Mouse (Mus musculus): ENCODE results near the gene Ankrd40. TPM values are rescaled to one million over a fixed set of nuclear protein-coding genes. Genes with fewer than 3 reads are reported as not detected.

Gene Ankrd40
- total RNA-seq, 1 experiment from 2014 or later: 70.8 TPM

DNA sequence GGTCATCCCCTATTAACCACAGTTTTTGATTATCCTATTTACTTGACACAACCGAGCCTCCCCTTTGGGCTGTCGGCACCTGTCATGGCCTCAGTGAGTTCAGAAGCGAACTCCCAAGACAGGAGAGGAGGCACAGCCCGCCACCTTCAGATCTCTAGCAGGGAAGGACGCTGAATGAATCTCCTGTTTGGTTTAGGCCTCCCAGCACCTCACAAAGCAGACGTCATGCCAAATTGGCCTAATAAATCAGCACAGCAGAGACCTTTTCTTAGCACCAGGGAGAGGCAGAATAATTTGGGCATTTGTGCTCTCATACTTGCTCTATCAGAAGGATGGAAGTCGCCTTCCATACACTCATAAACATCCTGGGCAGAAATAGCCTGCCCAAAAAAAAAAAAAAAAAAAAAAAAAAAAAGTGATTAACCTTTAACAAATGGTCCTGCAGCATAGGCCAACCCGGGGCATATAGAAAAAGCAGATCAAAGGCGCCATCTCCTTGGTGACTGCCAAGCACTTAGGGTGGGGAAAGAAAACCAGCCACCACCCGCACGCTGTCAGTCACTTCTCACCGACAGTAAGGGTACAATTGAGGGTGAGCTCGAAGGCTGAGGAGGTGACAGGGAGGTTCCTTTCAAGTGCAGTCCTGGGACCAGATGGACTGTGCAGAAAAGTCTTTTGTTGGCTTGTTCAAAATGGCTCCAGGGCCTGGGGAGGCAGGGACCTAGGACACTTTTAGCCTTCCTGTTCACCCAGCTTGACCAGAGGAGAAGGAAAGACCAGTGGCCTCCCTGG lies 14.5 kb downstream of the Ankrd40 start:
- ATAC-seq (replicated peaks in 1 of 2; ENCODE audit: insufficient read depth in 1 of 2, low FRiP score in 2 of 2, low TSS enrichment in 1 of 2, low read depth in 1 of 2, poor library complexity in 2 of 2, severe bottlenecking in 2 of 2): no peak

DNA sequence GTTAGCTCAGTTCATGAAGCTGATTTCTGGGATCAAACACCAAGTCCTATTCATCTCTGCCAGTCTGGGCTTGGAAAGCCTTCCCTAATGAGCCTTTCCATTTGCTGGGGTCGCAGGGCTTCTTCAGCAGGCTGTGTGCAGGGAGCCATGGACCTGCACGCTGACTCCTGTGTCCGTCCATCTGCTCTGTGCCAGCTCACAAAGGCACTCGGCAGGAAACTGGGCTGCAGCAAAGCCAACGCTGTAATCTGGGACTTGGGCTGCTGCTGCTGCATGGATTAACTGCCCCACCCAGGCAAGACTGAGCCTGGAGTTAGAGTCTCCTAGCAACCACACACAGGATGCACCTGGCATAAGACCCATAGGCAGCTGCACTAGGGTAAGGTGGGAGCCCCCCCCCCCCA lies 16.2 kb downstream of the Ankrd40 start:
- ATAC-seq (replicated peaks in 1 of 2; ENCODE audit: insufficient read depth in 1 of 2, low FRiP score in 2 of 2, low TSS enrichment in 1 of 2, low read depth in 1 of 2, poor library complexity in 2 of 2, severe bottlenecking in 2 of 2): no peak

DNA sequence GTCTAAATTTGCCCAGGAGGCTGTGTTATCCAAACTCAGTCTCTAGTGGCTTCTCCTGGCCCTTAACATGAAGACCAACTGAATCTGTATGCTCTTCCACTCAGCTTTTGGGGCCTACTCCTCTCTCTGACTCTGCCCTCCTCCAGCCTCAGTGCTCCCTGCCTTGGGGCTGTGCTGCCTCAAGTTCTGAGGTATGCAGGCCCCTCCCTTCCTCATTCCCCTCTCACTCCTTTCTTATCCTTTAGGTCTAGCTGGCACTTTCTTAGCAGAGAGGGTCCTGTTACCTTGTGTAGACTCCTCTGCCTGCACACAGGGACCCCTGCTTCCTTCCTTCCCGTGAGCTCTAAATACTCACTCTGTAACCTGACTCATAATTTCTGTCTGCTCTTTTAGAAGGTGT lies 16.7 kb downstream of the Ankrd40 start:
- no peak for ATAC-seq (replicated peaks in 1 of 2; ENCODE audit: insufficient read depth in 1 of 2, low FRiP score in 2 of 2, low TSS enrichment in 1 of 2, low read depth in 1 of 2, poor library complexity in 2 of 2, severe bottlenecking in 2 of 2)

DNA sequence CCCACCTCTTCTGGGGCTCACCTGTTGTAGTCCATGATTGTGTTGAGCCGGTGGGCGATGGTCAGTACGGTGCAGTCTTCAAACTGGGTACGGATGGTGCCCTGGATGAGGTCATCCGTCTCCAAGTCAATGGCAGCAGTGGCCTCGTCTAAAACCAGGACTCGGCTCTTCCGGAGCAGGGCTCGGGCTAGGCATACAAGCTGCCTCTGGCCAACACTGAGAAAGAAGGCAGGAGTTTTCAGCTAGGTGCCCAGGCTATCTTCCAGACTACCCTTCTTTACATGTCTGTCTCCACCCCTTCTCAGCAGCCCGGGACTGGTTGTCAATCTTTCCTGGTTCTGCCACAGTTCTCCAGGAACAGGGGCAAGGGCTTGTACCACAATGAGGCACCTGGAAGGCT lies 18.1 kb downstream of the Ankrd40 start:
- ATAC-seq (replicated peaks in 1 of 2; ENCODE audit: insufficient read depth in 1 of 2, low FRiP score in 2 of 2, low TSS enrichment in 1 of 2, low read depth in 1 of 2, poor library complexity in 2 of 2, severe bottlenecking in 2 of 2): no peak

DNA sequence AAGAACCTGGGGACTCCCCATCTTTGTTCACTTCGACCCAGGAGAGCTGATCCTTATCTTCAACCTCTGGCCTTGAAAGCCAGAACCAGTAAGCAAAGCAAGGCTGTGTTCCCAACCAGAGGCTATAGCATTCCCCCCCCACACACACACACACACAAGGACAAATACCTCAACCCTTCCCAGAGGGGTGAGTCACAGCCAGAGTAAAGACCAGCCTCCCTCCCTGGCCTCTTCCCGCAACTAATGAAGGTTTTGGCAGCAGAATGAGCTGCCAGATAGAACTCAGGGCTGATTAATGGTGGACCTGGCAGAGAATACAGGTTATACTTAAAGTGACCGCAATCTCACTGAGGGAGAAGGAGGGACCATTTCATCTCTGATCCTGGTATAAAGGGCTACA lies 18.8 kb downstream of the Ankrd40 start:
- no peak for ATAC-seq (replicated peaks in 1 of 2; ENCODE audit: insufficient read depth in 1 of 2, low FRiP score in 2 of 2, low TSS enrichment in 1 of 2, low read depth in 1 of 2, poor library complexity in 2 of 2, severe bottlenecking in 2 of 2)

DNA sequence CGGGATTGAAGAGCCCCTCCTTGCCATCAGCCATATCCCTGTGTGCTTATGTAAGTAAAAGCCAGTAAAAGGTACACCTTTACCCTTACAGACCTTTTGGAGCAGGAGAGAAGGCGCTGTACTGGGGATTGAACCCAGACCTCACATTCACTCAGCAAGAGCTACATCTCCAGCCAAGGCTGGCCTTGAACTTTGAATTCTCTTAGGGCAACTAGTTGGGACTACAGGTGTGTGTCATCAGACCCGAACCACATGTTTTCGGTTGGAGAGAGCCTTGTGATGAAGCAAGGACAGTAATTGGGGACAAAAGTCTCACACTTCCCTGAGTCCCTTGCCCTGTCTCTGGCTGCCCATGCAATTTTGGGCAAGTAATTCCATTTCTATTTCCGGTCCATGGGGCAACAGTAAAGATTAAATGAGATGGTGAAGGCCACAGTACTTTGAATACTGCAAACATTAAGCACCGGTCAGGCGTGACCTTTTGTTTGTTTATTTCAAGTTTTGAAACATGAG lies 19.3 kb downstream of the Ankrd40 start:
- no peak for ATAC-seq (replicated peaks in 1 of 2; ENCODE audit: insufficient read depth in 1 of 2, low FRiP score in 2 of 2, low TSS enrichment in 1 of 2, low read depth in 1 of 2, poor library complexity in 2 of 2, severe bottlenecking in 2 of 2)

DNA sequence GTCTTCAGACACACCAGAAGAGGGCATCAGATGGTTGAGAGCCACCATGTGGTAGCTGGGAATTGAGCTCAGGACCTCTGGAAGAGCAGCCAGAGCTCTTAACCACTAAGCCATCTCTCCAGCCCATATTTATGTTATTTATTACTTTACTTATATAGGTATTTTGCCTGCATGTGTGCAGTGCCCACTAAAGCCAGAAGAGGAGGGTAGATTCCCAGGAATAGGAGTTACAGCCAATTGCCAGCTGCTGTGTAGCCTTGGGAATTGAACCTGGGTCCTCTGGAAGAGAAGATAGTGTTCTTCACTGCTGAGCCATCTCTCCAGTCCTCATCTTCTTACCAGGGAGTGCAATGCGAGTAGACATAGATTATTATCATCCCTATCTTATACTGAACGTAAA lies 22.0 kb downstream of the Ankrd40 start:
- ATAC-seq (replicated peaks in 1 of 2; ENCODE audit: insufficient read depth in 1 of 2, low FRiP score in 2 of 2, low TSS enrichment in 1 of 2, low read depth in 1 of 2, poor library complexity in 2 of 2, severe bottlenecking in 2 of 2): no peak

DNA sequence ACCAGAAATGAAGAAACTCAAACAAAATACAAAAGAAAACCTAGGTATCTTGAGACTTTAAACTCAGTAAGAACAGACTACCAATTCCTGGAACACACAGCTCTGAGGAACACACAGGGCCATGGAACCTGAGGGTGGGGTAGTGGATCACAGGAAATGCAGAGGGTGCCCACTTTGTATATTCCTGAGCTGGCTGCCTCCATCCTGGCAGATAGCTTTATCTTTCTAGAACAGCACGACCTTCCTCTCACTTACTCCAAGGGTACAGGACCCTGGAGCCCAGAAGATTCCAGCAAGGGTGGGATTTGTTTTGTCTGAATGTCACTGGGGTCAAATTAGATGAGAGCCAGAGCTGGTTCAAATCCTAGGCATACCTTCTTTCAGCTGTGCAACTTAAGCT lies 22.5 kb downstream of the Ankrd40 start:
- no peak for ATAC-seq (replicated peaks in 1 of 2; ENCODE audit: insufficient read depth in 1 of 2, low FRiP score in 2 of 2, low TSS enrichment in 1 of 2, low read depth in 1 of 2, poor library complexity in 2 of 2, severe bottlenecking in 2 of 2)

DNA sequence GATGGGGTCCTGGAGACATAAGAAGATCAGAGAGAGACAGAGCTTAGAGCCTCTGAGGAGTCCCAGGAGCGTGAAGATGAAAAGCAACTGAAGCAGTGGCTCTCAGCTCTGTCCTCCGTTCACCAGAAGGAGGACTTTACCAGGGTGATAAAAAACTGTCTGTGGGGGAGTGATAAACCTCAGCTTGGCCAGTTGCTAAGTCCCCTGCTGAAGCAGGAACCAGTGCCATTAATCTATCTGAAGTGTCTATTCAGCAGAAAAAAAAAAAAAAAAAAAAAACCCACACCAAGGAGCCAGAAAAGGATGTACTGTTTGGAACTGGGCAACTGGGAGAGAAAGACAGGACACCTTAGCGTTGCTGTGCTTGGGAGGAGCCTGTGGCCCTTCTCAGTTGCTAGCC lies 23.3 kb downstream of the Ankrd40 start:
- ATAC-seq (replicated peaks in 1 of 2; ENCODE audit: insufficient read depth in 1 of 2, low FRiP score in 2 of 2, low TSS enrichment in 1 of 2, low read depth in 1 of 2, poor library complexity in 2 of 2, severe bottlenecking in 2 of 2): peak in 1 of 2 experiments; percentile 14; a peak in 1 of 4 replicates

DNA sequence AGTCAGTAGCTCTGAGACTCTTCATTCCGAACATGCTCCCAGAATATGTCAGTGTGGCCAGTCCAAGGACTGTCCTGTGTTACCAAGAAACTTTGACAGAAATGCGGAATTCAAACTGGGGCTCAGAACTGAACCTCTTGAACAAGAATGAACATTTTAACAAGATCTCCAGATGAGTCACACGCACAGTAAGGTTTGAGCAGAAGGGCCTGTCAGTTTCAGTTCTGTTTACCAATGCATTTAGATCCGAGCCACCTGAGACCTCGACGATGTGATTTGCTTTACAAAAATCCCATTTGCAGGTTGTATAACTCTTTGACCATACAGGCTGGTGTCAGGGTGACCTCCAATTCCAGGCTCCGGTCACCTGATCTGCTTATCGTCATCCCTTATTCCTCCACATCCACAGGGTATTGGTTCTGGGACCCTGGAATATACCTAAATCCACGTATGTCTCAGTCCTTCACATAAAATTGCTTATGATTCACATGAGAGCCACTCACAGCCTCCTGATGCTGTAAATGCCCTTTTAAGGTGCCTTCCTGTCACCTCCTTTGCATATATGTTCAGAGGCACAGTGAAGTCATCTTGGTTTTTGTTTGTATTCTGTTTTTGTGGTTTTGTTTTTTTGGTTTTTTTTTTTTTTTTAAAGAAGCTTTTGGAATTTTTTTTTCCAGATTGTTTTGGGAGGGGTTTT lies 27.9 kb downstream of the Ankrd40 start:
- ATAC-seq (replicated peaks in 1 of 2; ENCODE audit: insufficient read depth in 1 of 2, low FRiP score in 2 of 2, low TSS enrichment in 1 of 2, low read depth in 1 of 2, poor library complexity in 2 of 2, severe bottlenecking in 2 of 2): no peak

DNA sequence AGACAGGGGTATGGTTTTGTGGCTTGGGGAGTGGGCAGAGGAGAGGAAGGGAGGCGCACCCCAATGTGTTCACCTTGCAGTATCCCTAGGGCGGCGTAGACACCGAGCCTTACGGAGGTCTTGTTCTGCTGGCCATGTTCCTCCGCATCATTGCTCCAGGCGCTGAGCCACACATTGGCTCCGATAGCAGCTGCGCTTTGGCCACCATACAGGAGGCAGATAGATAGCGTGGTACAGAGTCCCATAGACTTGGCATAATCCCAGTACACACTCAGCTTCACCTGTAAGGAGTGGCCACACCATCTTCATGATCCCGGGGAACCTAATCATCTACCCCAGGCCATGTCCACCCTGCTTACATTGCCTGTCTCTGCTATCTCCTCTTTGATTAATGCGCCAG lies 31.4 kb downstream of the Ankrd40 start:
- no peak for ATAC-seq (replicated peaks in 1 of 2; ENCODE audit: insufficient read depth in 1 of 2, low FRiP score in 2 of 2, low TSS enrichment in 1 of 2, low read depth in 1 of 2, poor library complexity in 2 of 2, severe bottlenecking in 2 of 2)

DNA sequence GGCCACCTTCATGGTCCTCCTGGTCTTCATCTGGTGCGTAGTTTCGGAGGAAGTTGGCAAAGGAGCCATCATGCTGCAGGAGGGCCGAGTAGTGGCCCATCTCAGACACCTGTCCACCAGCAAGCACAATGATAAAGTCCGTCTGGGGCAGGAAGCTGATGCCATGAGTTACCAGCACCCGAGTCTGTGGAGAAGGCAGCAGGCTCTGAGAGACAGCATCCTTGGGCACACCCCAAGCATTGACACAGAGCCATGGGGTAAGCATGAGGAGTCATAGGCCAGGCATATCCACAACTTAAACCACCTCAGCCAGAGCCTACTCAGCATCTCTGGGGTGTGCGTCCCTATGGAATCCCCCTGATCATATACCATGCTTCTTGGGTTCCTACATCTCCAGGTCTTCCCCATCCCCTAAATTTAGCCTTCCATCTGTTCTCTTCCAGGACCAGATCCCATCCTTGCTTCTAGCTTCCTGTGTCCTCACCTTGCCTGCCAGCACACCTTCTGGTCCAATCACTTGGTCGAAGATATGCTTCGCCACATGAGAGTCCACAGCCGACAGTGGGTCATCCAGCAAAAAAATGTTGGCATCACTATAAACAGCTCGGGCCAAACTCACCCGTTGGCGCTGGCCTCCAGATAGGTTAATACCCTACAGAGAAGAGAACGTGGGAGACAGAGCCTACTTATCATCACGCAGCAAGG lies 33.5 kb downstream of the Ankrd40 start:
- ATAC-seq (replicated peaks in 1 of 2; ENCODE audit: insufficient read depth in 1 of 2, low FRiP score in 2 of 2, low TSS enrichment in 1 of 2, low read depth in 1 of 2, poor library complexity in 2 of 2, severe bottlenecking in 2 of 2): no peak

DNA sequence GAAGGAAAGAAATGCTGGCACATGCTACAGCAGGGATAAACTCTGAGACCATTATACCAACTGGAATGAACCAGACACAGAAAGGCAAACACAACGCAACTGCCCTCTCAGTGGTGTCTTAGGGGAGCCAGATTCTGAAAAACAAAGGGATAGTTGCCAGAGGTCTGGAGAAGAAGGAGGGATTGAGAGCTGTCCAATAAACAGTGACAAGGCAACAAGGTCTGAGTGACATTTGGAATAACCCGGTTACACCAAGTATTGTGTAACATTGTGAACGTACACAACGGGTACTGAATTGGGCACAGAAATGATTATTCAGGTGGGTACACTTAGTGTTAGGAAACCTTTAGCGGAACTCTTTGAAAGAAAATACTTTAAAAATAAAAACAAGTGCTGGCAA lies 34.3 kb downstream of the Ankrd40 start:
- ATAC-seq (replicated peaks in 1 of 2; ENCODE audit: insufficient read depth in 1 of 2, low FRiP score in 2 of 2, low TSS enrichment in 1 of 2, low read depth in 1 of 2, poor library complexity in 2 of 2, severe bottlenecking in 2 of 2): no peak

DNA sequence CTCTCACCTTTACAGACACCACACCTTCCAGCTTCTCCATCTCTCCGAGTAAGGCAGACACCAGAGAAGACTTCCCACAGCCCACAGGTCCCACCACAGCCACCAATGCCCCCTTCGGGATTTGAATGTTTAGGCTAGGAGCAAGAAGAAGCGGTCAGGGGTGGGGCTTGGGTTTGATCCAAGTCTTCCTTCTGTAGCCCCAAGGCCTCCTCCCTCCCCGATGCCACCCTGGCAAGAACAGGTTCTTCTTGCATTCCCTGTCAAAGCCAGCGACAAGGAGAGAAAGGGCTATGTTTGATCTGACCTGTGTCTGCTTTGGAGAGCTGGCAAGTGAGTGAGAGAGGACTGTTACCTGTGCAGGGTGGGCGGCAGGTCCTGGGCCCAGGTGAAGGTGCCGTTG lies 35.9 kb downstream of the Ankrd40 start:
- ATAC-seq (replicated peaks in 1 of 2; ENCODE audit: insufficient read depth in 1 of 2, low FRiP score in 2 of 2, low TSS enrichment in 1 of 2, low read depth in 1 of 2, poor library complexity in 2 of 2, severe bottlenecking in 2 of 2): no peak

DNA sequence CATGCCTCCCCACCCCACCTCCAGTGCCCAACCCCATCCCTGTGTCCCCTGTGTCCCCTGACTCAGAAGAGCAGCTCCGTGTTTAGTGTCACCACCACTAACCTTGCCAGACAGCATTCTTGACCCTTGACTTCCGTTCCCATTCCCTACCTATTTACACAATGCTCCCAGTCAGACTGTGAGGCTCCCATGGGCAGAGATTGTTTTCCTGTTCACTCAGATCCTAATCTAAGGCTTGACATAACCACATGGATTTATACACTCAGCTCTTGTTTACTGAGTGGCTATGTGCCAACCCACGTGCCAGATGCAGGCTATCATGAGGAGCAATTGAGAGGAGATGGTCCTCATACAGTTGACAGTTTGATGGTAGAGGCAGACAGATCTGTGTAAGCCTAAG lies 37.5 kb downstream of the Ankrd40 start:
- no peak for ATAC-seq (replicated peaks in 1 of 2; ENCODE audit: insufficient read depth in 1 of 2, low FRiP score in 2 of 2, low TSS enrichment in 1 of 2, low read depth in 1 of 2, poor library complexity in 2 of 2, severe bottlenecking in 2 of 2)

DNA sequence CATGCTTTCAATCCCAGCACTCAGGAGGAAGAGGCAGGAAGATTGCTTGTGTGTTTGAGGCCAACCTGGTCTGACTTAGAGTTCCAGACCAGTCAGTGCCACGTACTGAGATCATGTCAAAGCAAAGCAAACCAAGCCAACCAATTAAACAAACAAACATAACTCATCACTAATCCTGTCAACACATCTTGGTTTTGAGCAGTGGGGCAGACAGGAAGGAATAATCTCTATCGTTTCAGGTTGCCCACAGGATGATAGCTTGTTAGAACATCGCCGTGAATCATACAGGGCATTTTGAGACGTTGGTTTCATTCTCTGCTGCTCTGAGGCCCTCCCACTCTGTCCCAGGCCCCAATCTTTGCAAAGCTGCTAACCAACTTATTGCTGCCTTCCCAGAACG lies 42.2 kb downstream of the Ankrd40 start:
- ATAC-seq (replicated peaks in 1 of 2; ENCODE audit: insufficient read depth in 1 of 2, low FRiP score in 2 of 2, low TSS enrichment in 1 of 2, low read depth in 1 of 2, poor library complexity in 2 of 2, severe bottlenecking in 2 of 2): no peak

DNA sequence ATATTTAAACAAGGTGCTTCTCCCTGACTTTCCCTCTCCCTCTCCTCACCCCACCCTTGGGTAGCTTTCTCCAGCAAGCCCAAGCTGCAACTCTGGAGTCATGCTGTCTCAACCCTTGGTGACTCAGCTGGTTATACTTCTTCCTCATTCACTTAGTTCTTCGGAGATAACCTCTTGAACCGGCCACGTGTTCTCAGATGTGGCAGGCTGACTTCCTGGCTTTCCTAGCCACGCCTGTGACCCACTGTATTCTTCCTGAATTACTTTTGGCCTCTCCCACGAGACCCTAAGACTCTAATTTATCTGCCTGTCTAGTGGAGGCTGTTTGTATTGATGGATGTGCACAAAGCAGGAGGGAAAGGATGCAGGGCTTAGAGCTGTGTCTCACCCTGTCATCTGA lies 43.0 kb downstream of the Ankrd40 start:
- peak; percentile 84 to 94 for ATAC-seq (replicated peaks in 1 of 2; ENCODE audit: insufficient read depth in 1 of 2, low FRiP score in 2 of 2, low TSS enrichment in 1 of 2, low read depth in 1 of 2, poor library complexity in 2 of 2, severe bottlenecking in 2 of 2)

DNA sequence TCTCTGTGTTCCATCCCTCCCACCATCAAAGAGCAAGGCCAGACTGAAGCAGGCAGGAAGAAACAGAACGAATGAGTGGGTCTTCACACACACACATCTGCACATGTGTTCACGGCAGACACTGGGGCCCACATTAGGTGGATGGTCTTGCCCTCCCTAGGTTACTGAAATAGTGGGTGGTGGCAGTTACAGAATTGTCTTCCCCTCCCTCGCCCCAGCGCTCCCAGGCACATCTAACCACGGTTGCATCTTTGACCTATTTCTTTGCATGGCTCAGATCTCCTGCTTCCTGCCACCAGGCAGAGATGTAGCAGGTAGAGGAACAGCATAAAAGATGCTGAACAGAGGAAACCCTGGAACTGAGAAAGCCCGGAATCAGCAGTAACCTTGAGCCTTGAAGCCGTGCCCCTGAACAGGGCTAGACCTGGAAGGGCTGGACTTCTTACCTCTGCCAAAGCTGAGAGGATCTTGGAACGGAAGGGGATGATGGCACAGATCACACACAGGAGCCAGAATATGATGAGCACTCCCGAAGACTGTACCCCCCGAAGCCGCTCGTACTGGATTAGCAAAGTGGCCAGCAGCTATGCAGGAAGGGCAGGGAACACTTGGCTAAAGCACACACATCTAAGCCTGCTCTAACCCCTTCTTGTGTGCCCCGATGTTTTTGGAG lies 46.6 kb downstream of the Ankrd40 start:
- ATAC-seq (replicated peaks in 1 of 2; ENCODE audit: insufficient read depth in 1 of 2, low FRiP score in 2 of 2, low TSS enrichment in 1 of 2, low read depth in 1 of 2, poor library complexity in 2 of 2, severe bottlenecking in 2 of 2): no peak
